Mouse (Mus musculus) T-cell, adult 2 months (primary cell): ENCODE measurements around the gene Rtraf.
"Not testable (repeated sequence)": the region's sequence is repeated elsewhere in the genome, so short reads cannot be mapped to it uniquely, and the experiment has no call there.

Experiments
- DNase-seq: peaks from one replicate; pipeline ENCODE4 v3.0.0; 2022; ENCODE audit warnings: low spot score

The Rtraf gene

DNA sequence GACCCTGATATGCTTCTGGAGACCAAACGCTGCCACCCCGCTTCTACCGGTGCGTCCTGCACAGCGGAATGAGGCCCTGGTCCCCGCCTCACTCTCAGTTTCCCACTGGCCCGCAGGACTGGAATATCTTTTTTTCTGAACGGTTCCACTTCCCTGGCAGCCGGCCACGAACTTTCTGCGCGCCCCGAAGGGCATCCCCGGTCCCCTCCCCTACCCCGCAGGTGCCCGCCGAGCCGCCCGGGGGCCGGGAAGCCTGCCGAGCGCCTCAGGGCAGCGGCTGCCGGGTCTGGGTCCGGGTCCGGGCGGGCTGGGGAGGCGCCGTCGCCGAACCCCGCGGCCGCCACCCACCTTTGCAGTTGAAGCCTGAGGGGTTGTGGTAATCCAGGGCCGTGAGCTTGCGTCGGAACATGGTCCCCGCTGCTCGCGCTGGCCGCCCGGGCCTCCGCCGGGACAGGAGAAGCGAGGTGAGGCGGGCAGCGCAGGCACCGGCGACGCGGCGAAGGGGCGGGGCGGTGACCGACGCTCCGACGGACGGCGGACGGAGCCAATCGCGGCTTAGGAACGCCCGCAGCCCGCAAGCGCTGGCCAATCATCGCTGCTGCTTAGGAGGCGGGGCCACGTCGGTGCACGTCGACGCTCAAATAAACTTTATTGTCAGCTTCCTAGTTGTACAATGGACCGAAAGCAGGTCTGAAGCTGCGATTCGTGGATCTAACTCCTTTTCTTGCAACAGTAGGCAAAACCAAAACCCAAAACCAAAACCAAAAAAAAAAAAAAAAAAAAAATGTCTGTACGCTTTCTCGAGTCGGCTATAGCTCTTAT lies at the start of gene Rtraf:
Rtraf (minus strand) TSS at position 504 of the 822 bp plus-strand sequence.
- peak; percentile 91 for DNase-seq

DNA sequence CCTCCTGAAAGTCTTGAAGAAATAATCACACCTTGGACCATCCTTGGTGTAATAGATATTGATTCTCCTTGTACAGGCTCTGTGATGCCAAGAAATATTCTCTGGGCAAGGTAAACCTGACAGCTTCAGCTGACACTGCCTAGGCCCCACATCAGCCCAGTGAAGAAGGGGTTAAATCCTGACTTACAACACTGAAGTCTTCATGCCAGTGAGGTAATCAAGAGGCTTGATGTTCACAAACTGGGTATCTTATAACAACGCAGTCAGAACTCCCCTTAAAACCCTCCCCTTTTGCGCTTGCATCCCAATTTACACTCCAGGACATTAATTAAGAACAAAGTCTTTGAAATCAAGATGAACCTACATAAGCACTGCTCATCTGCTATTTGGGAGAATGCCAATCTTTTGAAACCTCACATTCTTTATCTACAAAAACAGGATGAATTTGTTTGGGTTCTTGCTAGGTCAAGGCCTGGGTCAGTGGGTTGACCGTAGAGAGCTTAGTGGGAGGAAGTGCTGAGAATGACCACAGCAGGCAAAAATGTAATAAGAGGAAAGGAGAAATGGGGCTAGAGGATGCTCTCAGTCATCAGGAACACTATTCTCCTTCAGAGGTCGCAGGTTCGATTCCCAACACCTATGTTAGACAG lies 43.8 kb upstream of the Rtraf start:
- no peak for DNase-seq

DNA sequence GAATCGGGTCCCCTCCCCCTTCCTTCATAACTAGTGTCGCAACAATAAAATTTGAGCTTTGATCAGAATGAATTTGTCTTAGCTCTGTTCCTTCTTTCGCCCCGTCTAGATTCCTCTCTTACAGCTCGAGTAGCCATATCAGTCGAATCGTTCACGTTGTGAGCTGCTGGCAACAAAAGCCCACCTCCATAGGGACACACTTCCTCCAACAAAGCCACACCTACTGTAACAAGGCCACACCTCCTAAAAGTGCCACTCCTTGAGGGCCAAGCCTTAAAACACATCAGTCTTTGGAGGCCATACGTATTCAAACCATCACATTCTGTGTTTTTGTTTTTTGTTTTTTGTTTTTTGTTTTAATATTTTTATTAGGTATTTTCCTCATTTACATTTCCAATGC lies 41.5 kb upstream of the Rtraf start:
- not testable (repeated sequence) for DNase-seq

DNA sequence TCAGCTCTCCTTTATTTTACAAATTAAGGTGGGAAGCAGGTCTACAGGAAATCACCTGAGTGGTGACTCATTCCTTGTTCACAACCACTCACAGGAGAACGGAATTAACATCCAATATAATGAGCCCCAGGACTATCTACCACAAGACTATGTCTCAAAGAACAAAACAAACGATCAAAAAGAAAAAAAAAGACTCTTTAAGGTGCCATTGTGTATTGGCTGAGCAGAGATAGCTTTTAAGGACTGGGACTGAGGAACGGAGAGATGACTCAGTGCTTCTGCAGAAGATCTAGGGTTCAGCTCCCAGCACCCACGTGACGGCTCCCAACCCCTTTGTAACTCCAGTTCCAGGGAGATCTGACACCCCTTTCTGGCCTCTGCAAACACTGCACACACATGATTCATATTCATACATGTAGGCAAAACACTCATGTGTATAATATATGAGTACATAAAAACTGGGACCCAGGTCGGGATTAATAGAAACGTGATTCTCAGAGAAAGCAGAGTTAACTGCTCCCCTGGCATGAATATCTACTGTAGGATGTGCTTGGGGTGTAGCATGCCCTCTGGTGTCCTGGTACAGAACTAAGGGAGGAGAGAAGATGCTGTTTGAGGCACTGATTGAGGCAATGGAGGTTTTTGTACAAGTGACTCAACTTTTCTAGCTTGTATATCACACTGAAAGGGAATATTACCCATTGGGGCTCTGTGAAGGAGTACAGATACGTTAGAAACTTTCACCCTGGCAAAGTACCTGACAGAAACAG lies 37.9 kb upstream of the Rtraf start:
- no peak for DNase-seq

DNA sequence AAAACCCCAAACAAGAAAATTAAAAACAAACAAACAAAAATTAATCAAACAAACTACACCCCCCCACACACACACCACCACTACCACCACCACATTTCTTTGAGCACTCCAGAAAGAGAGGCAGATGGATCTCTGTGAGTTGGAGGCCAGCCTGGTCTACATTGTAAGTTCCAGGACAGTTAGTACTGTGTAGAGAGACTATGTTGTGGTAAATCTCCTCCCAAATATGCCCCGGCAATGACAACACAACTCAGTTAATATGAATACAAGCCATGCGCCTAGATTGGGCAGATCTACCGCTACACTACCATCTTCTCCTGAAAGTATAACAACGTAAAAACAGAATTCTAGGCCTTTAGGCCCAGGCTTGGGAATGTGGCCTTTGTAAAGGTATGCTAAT lies 36.7 kb upstream of the Rtraf start:
- no peak for DNase-seq

DNA sequence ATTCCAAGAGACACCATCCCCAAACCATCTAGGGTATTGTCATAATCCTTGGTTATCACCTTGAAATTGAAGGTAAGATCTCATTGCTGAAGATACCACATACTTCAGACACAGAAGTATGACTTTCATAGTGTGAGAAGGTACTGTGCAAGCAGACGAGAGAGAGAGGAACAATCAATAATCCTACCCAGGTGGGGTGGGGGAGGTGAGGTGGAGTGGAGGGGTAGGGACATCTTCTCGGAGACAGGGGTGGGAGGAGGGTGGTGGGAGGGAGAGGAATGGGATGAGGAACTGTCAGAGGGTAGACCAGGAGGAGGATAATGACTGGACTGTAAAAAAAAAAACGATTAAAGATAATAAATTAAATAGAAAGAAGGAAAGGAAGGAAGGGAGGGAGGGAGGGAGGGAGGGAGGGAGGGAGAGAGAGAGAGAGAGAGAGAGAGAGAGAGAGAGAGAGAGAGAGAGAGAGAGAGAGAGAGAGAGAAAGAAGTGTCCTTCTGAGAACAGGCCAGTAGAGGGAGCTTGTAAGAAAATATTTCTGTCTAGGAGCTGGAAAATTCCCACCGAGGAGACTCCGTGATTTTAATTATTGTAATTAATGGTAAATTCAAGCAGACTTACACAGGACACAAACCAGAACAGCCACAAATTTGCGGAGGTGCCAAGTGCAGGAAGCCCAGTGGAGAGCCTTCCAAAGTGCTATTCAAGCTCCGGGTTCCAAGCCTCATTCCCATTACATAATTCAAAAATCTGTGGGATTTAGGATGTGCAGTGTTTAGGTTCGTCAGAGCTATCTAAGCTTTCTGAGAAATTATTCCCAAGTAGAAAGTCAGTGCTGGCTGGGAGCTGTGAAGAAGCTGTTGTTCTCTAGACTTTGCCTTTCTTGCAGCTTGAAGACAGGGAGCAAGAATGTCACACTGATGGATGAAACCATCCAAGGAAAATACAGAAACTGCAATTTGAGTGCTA lies 35.5 kb upstream of the Rtraf start:
- DNase-seq: no peak

DNA sequence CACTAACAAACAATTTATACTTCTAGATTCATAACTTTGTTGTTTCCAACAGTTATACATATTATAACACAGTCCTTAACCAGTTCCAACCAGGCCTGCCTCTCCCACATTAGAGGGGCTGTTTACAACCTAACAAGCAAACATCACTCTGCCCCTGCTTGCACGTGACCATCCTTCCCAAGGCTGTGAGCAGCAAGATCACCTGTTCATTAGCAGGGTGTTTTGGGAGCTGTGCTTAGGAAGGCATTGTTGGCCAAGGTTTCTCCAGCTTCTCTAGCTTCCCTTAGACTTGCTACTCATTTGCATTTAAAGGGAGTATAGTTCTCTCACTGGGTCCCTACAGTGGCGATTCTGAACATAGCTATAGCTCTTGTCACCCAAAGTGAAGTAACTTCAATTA lies 34.7 kb upstream of the Rtraf start:
- DNase-seq: no peak

DNA sequence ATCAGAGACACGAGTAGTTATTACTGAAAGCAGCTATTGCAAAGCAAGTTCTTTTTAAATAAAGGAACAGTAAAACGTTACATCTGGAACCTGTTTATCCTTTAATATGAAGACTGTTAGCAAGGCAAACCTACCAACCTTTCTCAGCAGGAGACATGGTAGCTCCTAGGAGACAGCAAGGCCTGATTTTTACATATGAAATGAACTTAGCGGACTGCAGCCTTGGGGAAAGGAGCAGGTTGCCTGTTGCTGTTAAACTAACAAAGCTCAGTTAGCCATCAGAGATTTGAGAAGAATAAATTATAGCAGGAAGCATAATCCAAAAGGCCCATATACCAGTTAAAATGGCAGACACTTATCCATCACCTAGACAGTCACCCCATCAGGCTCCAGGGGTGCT lies 29.8 kb upstream of the Rtraf start:
- DNase-seq: no peak

DNA sequence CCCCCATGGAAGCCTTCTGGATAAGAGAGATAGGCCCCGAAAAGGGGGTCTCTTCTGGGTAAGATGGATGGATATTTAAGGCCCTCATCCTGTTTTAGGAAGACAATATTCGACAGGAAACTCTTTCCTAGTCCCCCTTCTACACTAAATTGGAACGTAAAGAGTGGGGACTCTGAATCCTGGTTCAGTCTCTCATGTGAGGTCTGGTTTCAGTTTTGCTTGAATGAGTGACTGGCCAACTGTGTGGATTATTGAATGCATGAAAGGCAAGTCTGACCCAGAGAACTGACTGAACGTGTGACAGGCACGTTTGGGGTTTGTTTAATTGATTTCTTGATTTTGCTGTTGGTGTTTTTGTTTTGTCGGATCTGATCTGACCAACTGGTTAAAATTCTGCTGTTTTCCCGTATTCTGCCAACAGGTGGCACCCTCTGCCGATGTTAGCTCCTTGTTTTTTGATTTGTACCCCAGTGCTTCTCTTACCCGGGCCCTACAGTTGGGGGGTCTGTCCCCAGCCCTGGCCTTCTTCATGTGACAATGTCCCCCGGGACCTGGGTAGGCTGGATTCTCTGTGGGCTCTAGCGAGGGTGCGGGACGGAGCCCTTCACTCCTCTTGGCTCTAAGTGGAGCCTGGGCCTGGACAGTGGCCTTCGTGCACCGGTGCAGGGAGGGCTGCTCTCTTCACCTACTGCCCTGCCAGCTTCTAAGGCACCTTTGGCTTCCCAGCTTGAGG lies 16.1 kb upstream of the Rtraf start:
- DNase-seq: peak; percentile 57

DNA sequence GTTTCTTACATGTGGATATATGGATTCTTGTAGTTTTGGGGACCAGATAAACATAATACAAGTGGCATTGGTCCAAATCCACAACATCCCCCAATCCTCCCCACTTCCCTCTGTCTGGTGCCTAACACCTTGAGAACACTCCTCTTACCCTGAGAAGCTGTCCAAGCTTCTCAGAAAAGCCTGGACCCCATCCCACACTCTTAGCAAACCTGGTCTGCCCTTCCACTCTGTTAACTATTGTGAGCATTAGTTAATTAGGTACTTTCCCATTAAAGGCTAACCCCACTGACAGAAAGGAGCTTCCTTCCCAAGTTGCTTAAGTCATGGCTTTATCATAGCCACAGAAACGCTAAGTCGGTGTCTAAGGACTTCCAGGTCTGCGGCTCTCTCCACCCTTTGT lies 12.7 kb upstream of the Rtraf start:
- DNase-seq: no peak

DNA sequence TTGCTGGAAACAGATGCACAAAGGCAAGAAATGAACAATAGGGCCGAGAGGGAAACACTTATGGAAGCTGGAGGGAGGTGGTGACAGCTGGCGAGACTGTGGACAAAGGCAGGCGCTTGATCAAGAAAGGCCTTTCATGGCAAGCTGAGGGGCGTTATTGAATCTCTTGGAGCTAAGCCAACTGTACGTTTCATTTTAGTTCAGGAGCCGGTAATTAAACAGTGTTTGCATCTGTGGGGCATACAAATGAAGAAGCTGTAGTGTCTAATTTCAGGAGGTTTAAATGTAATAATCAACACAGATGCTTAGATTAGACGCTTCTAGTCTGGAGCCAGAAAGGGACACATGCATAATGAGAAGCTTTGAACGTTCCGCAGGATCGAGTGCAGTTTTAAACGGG lies 1.9 kb upstream of the Rtraf start:
- no peak for DNase-seq

DNA sequence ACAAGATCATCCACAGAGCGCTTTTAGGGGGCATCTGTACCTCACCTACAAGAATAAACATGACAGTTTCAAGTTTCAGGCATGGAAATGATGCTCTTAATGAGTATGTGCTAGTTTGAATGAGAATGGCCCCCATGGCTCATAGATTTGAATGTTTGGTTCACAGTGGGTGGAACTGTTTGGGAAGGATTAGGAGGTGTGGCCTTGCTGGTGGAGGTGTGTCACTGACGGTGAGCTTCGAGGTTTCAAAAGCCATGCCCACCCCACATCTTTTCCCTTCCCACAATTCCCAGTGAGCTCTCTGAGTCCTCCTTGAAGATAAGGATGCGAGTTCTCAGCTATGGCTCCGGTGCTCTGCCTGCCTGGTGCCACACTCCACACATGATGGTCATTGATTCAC lies 1.9 kb downstream of the Rtraf start:
- DNase-seq: no peak

DNA sequence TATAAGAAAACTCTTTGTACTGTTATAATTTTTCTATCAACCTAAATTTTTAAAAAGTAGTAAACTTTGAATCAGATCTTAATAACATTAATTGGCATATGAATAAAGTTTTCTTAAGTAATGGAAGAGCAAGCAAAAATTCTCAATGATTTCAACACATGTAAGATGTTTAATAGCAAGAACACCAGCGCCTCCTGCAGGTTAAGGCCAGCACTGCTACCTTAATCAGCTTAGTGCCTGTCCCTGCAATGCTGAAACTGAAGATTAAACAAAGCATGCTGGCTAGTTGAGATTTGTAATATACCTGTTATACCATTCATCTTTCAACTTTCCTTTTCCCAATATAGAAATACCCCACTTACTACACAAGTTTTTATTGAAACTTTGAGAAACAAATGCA lies 5.7 kb downstream of the Rtraf start:
- peak; percentile 62 for DNase-seq

DNA sequence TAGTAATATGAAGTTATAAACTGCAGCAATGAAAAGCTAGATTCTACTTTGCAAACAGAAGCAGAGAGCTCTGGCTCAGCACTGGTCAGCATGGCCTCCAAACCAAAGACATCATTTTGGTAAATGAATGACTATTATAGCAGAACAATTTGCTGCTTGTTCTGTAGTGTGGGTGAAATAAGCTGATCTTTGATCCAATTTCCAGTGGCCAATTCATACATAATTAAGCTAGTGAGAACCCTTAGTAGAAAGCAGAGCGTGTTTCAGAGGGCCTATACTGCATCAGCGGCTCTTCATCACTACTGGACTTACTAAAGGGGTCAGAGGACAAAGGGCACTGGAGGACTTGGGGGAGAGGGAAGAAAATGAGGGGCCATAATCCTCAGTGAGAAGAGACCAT lies 10.6 kb downstream of the Rtraf start:
- no peak for DNase-seq

DNA sequence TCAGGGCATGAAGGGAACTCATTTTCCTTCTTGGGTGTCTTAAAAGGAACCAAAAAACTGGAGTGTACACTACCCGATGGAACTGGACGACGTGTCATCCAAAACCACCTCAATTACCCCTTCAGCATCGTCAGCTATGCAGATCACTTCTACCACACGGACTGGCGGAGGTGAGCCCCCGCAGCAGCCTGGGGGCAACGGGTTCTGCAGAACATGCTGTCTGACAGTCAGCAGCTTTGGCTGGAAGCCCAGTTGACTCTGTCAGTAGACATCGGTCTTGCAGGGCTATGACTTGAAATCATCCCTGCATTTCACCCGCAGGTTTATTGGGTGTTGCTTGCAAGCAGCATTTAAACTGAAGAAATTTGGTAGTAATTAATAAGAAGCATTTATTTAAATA lies 13.7 kb downstream of the Rtraf start:
- DNase-seq: no peak

DNA sequence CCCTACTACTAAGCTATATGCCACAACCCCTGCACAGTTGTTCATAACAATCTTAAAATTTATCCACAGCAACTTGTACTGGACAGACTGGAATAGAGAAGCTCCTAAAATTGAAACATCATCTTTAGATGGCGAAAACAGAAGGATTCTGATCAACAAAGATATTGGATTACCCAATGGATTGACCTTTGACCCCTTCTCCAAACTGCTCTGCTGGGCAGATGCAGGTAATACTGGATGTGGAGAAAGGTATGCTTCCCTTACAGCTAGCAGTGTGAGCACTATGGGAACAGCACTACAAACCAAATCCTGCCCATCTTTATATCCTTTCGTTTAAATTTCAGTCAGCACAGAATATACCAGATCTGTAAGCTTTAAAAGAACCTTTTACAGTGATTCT lies 15.8 kb downstream of the Rtraf start:
- no peak for DNase-seq

DNA sequence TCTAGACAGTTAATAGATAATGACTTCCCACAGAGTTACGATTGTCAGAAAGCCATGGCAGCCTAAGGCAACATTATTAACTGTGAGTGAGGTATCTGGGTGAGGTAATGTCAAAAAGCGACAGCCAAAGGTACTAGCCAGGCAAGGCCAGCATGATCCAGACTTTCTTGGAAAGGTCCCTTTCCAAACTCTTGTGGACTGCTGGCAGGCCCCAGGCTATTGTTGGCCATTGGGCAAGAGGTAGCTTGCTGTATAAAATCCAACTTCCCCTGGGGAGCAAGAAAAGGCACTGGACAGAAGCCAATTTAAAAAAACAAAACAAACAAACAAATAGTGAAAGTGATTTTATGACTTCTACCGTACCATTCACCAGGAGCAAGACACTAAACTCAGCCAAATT lies 16.3 kb downstream of the Rtraf start:
- DNase-seq: no peak

DNA sequence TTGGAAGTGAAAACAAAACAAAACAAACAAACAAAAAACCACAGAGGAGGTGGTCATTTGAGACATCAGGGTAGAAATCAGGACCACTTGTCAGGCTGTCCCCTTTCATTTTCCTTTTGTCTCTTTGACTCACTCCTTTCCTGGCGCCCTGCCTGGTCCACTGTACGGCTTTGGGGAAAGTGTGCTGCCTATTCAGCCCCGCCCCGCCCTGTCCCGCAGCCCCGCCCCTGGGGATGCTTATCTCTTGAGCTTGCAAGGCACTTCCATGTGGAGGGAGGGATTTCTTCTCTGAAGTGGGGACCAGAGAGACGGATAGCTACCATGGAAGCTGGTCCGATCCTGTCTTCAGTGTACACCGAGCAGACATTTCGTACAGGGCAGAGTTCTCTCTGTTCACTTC lies 20.0 kb downstream of the Rtraf start:
- DNase-seq: no peak

DNA sequence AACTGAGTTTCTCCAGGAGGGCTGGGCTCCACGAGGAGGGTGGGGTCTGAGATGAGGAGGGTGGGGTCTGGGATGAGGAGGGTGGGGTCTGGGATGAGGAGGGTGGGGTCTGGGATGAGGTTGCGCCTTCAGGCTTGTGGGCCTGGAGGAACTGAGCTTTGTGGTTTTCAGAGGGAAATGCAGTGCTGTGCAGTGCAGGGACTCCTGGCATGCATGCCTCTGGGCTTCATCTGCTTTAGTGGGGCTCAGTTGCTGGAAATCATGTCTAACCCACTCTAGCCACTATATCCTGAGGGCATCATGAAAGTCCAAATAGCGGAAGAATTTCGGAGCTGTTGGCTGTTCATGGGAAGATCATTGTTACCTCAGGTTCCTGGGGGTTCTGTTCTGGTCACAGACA lies 20.4 kb downstream of the Rtraf start:
- DNase-seq: no peak

DNA sequence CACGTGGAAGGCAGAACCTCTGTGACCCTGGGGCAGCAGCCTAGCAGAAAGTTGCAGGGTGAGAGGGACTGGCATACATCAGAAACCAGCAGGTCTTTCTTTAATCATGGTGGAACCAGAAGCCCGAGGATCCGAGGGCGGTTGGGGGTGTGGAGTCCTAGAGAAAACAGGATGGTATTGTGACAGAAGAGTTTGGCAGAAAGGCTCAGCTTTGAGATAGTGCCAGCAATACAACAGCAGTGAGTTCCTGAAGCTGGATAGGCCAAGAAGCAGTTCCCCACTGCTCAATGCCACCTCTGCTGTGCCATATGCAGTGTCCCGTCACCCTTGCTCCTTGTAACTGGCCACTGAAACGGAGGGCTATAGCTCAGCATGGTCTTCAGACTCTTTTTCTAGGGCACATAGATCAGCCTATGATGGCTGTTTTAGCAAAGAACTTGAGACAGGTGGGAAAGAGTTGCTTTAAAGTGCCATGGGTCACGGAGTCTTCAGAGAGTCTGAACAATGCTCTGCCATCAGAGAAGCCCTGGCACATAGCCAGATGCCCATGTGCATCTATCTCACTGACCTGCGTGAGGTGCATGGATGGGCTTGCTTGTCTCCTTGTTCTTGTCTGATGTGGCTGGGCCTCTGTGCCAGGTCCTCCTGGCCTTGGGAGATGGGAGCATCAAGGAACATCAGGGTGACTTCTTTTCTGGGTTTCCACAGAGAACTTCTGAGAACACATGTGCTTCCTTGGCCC lies 22.0 kb downstream of the Rtraf start:
- no peak for DNase-seq
